Mouse (Mus musculus) macrophage (primary cell): ENCODE measurements around the gene Rasl10b. TPM values are rescaled to one million over a fixed set of nuclear protein-coding genes. Genes with fewer than 3 reads are reported as not detected.

Experiments
- H3K27ac ChIP-seq: fragments of 350-480 bp; formaldehyde crosslinking; 2 replicates; pipeline ENCODE4 v1.9.0; 2021
- H3K36me3 ChIP-seq: fragments of 350-480 bp; formaldehyde crosslinking; 2 replicates; pipeline ENCODE4 v1.9.0; 2021; ENCODE audit errors: inconsistent target
- H3K4me3 ChIP-seq: fragments of 350-480 bp; formaldehyde crosslinking; 2 replicates; pipeline ENCODE4 v1.9.0; 2021; ENCODE audit errors: inconsistent target
- H3K79me2 ChIP-seq: fragments of 350-480 bp; formaldehyde crosslinking; 2 replicates; pipeline ENCODE4 v1.9.0; 2021; ENCODE audit errors: inconsistent target
- WGBS: methylation state at CpG from one replicate; pipeline ENCODE4 v1.1.7; 2026; ENCODE audit warnings: inconsistent platforms; ENCODE audit not compliant: missing documents; 5-methylcytosine and 5-hydroxymethylcytosine counted together
- polyA plus RNA-seq: library from polyadenylated mRNA; stranded (reverse); fragments of 250-400 nt; gene quantifications from 3 replicates; pipeline ENCODE4 v1.2.4, GENCODE M21; 2018; ENCODE audit warnings: inconsistent platforms
- total RNA-seq, 78 experiments: library from RNA; depleted of rRNA; stranded (reverse); fragments of 250-400 nt; gene quantifications; 1 replicate in 9 of 78; 2 replicates in 24 of 78; 3 replicates in 43 of 78; 4 replicates in 2 of 78; pipeline ENCODE4 v1.2.4; 2018; ENCODE audit warnings: inconsistent platforms in 56 of 78

Rasl10b gene
- 1 to 10 TPM in 5 of 26 experiments, under 1 TPM in 6, not detected in 15; 0.16 to 5.7 (median 0.66) TPM for total RNA-seq (2018; cell fraction: chromatin; rRNA removed)
- total RNA-seq (2018; cell fraction: cytosol; rRNA removed): 1 to 10 TPM in 1 of 26 experiments, under 1 TPM in 10, not detected in 15; 0.03 to 1.1 (median 0.06) TPM
- 1 to 10 TPM in 3 of 26 experiments, under 1 TPM in 3, not detected in 20; 0.36 to 2.7 (median 1.0) TPM for total RNA-seq (2018; cell fraction: nucleus; rRNA removed)
- polyA plus RNA-seq: 0.09 TPM in 1 of 3 replicates, not detected in the others

DNA sequence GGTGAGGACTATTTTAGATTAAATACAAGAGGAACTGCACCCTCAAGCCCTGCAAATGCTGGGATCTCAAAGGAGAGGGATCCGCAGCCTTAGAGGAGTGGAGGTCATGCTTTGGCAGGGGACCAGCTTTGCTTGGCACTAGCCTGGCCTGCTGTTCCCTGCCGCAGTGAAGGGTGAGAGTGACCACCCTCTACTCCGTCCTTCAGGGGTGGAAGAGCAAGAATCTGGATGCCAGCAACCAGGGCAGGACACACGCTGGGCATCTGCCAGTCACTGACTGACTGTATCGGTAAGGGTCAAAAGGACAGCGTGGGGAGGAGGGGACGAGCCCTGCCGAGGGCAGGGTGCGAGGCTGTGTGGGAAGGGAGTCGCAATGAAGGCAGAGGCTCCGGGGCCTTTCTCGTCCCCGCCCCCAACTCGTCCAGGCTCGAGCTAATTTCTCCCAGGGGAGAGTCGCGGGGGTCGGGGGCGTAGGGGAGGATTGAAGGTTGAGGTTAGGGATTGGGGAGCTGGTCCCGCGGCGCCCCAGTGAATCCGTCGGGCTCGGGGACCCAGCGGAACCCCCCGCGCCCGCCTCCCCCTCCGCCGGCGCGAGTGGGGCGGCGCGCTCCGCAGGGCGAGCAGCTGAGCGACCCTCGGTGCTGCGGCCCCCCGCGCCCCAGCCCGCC lies at the start of gene Rasl10b:
Gene Rasl10b, plus strand, starts transcription at position 51 of the 668 bp plus-strand sequence.
- H3K4me3 ChIP-seq: no peak within 1 kb of the TSS
- WGBS: 8% methylated on average over 39 of the region's 44 CpGs
- no peaks in the 10 kb centered on the region for H3K79me2 ChIP-seq
- H3K27ac ChIP-seq: no peak within 1 kb of the TSS
- no peaks in the 10 kb centered on the region for H3K36me3 ChIP-seq

DNA sequence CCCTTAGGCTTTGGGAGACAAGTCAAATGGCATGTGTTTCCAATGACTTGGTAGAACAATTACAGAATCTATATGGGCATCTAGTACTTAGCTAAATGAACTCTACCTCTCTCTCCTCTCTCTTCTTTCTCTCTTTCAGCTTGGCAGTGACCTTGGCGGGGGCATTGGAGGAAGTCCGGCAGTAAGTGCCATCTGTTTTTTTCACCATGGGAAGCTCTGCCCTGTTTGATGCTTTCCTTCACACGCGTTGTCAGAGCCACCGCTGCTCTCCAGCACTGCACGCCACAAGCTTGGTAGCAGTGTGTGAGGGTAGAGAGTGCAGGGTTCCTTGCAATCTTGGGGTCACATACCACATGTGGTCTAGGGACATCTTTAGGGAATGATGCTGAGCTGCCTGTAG lies 44.3 kb upstream of the Rasl10b start:
- WGBS: 96% methylated on average over 6 of the region's 6 CpGs
- no peaks in the 10 kb centered on the region for H3K79me2 ChIP-seq
- H3K36me3 ChIP-seq: peaks cover 49% of the 10 kb centered on the region
- no peak overlapping the region for H3K27ac ChIP-seq
- H3K4me3 ChIP-seq: no peak overlapping the region

DNA sequence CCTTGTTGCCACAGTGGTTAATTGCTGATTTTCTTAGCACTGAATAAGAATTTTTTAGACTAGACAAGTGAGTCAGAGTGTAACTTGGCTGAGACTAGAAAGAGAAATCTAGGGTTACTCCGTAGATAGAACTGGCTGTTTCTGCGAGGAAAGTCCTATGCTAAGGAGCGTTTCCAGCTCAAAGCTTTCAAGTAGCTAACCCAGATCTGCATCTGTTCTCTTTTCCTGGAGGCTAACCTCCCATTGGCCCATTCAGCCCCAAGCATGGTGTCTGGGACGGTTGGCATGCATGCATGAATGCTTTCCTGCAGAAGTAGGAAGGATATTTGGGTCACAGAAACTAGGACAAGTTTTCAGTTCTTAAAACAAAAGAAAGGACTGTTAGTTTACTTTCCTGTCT lies 37.7 kb upstream of the Rasl10b start:
- Histone ChIP-seq H3K79me2 (no peaks in the 10 kb centered on the region), H3K4me3 (no peak overlapping the region), H3K36me3 (peaks cover 72% of the 10 kb centered on the region), H3K27ac (no peak overlapping the region)
- WGBS: 97% methylated on average over 4 of the region's 4 CpGs

DNA sequence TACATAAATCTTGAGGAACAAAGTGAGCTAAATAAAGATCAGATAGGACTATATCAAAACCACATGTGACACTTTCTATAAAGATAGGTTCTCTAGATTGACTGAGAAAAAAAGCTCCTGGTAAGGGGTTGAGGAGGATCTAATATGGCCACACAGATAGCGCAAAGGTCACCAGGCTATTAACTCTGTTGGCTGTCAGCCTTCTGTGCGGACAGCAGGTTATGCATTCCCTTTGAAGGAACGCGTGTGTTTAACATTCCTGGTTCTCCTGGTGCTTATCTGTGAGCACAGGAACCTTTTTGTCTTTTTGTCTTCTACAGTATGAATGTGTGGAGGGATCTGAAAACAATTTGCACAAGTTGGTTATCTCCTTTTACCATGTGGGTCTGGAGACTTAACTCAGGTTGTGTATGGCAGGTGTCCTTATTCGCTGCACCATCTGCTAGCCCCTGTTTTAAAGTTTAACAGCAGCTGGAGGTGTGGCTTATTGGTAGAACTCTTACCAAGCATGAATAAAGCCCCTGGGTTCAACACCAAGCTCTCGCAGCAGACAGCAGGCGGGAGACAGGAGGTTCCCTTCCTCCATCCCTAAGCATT lies 29.1 kb upstream of the Rasl10b start:
- Histone ChIP-seq H3K4me3 (no peak overlapping the region), H3K79me2 (no peaks in the 10 kb centered on the region), H3K27ac (no peak overlapping the region), H3K36me3 (peaks cover 38% of the 10 kb centered on the region)
- 97% methylated on average over 7 of the region's 7 CpGs for WGBS

DNA sequence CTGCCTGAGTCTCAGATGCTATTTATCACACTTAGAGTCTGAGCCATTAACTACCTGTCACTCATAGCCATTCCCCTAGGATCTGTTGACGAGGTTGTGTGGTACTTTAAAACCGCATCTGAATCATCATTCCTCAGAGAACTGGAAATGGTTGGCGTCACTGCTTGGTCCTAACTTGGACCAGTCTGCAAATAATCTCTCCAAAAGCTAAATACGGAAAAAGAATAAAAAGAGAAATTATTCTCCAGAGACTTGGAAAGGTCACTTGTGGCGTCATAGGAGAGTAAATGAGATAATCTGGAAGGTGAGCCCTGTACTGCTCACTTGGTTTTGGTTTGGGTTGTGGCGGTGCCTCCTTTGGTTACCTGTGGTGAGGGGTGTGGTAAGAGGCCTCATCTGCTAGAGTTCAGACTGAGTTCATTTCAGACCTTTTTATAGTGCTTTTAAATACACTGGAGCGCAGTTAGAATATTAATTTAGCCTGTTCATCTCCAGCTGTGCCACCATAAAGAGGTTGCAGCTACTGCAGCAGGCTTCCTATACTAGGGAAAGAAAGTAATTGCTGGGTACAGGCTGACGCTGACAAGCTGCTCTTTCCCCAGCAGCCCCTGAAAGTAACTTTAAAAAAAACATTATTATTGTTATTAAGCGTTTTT lies 25.9 kb upstream of the Rasl10b start:
- H3K27ac ChIP-seq: no peak overlapping the region
- peaks cover 17% of the 10 kb centered on the region for H3K36me3 ChIP-seq
- 100% methylated on average over 9 of the region's 9 CpGs for WGBS
- H3K4me3 ChIP-seq: no peak overlapping the region
- no peaks in the 10 kb centered on the region for H3K79me2 ChIP-seq

DNA sequence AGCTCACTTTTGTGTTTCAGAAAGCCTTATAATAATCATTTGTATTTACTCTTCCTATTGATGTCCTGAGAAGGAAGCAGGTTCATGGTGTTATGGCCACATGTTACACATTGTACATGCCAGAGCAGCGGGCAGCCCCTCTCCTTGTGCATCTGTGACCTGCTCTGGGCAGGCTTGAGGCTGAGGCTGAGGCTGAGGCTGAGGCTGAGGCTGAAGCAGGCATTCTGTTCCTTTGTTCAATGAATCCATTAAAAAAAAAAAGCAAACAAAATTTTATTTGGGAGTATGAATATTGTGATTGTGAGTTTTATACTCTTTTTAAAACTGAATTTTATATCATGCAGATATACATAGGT lies 25.4 kb upstream of the Rasl10b start:
- 100% methylated on average over 1 of the region's 1 CpGs for WGBS
- H3K79me2 ChIP-seq: no peaks in the 10 kb centered on the region
- no peak overlapping the region for H3K4me3 ChIP-seq
- H3K27ac ChIP-seq: no peak overlapping the region
- H3K36me3 ChIP-seq: peaks cover 17% of the 10 kb centered on the region

DNA sequence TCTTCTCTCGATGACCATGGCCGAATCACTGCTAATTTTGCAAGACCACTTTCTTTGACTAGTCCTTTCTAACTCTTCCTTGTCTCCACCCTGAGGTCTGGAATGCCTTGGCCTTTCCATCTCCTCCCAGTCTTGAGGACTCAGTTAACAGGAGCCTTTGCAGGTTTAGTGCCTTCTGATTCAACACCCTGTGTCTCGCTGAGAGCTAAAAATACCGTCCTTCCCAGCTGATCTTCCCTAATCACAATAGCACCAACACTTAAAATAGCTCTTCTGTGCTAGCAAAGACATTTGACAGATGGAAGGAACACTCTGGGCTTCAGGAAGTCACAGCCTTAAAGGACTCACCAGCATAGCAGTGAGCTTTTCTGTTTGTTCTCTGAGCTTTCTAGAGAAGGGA lies 15.9 kb upstream of the Rasl10b start:
- Histone ChIP-seq H3K4me3 (no peak overlapping the region), H3K27ac (no peak overlapping the region), H3K36me3 (peaks cover 82% of the 10 kb centered on the region), H3K79me2 (no peaks in the 10 kb centered on the region)
- WGBS: 96% methylated on average over 4 of the region's 4 CpGs

DNA sequence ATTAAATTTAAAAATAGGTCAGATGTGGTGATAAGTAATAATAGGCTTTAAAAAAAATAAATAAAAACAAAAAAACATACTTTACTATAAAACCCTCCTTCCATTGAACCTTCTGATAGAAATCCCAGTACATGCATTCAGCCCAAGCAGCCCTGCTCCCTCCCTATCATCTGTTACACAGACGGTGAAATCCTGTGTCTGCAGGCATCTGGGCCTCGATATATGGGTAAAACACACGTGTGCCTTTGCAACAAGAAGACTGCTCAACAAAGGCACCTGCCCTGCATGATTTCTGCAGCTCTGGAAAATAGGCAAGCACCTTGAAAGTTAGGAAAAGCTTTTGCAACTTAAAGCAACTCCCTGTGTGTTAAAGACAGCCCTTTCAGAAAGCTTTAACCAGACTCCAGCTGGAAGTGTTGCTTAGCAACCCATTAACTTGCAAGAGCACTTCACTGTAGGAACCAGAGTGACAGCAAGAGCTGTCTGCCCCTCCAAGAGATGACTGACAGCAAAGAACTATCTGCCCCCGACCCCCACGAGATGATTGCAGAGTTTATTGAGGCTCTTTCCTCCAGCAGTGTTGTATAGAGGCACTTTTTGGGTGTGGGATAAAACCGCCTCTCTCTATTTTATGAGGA lies 14.0 kb upstream of the Rasl10b start:
- no peak overlapping the region for H3K4me3 ChIP-seq
- 85% methylated on average over 6 of the region's 6 CpGs for WGBS
- no peaks in the 10 kb centered on the region for H3K79me2 ChIP-seq
- H3K36me3 ChIP-seq: peaks cover 75% of the 10 kb centered on the region
- H3K27ac ChIP-seq: no peak overlapping the region

DNA sequence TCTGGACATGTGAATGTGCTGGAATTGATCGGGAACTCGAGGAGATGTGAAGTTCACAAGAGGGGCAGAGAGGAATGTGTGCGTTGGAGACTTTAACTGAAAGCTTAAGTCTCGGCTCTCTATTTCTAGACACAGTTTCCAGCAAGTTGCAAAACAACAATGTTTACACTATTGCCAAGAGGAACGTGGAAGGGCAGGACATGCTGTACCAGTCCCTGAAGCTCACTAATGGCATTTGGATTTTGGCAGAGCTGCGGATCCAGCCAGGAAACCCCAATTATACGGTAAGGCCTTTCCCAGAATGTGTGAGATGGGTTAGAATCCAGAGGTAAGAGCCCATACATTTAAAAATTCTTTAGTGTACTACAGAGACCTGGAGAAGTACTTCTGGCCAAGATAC lies 11.3 kb upstream of the Rasl10b start:
- WGBS: 90% methylated on average over 7 of the region's 7 CpGs
- H3K79me2 ChIP-seq: no peaks in the 10 kb centered on the region
- no peak overlapping the region for H3K4me3 ChIP-seq
- no peak overlapping the region for H3K27ac ChIP-seq
- peaks cover 69% of the 10 kb centered on the region for H3K36me3 ChIP-seq

DNA sequence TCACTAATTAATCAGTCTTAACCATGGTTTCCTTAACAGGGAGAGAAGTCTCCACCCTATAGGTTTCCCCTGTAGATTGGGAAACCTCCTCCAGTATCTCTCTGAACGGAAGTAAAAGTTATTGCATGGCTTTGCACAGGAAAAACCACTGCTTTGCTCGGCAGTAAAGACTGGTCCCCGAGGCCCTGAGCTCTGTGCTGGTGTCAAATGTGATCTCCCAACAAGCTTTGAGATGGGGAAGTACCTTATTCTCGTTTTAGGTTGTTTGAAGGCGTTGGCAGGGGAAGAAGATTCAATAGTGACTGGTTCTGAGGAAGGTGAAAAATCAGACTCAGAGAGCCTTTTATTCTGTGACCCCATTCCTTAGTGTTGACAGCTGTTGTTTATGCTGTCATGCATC lies 10.2 kb upstream of the Rasl10b start:
- no peak overlapping the region for H3K27ac ChIP-seq
- H3K36me3 ChIP-seq: peaks cover 72% of the 10 kb centered on the region
- H3K79me2 ChIP-seq: no peaks in the 10 kb centered on the region
- 51% methylated on average over 5 of the region's 5 CpGs for WGBS
- no peak overlapping the region for H3K4me3 ChIP-seq

DNA sequence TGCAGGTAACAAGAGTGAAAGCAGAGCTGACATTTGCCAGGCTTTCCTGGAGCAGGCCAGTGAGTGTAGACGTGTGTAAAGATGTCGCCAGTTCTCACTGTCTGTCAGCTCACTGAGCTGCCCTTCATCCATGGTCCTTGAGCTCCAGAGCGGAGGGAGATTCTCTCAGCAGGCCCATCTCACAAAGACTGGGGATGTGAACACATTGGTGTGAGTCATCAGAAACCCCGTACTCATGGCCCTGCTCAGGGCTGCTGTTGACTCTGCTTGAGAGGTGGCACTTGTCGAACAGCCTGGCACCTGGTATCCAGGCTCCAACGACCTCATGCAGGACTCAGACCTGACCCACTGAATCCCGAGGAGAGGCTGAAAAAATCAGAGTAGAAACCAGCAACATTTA lies 5.2 kb upstream of the Rasl10b start:
- Histone ChIP-seq H3K79me2 (no peaks in the 10 kb centered on the region), H3K36me3 (peaks cover 28% of the 10 kb centered on the region), H3K4me3 (no peak overlapping the region), H3K27ac (no peak overlapping the region)
- 95% methylated on average over 7 of the region's 7 CpGs for WGBS

DNA sequence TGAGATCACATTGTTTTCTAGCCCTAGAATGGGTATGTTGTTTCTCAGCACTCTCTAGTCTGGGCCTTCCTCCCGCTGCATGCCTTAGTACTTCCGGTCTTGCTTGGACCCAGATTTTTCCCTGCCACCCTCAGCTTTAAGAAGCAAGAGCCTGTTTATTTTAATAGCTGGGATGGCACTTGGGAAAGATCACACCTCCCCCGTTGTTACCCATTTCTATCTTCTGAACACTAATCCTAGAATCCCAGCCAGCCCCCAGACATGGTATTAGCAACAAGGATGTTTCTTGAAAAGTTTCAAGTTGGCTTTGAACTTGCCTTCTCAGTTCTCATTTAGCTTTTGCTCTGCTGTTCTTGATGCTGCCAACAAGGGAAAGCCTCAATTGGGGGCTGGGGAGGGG lies 2.5 kb upstream of the Rasl10b start:
- Histone ChIP-seq H3K79me2 (no peaks in the 10 kb centered on the region), H3K27ac (no peak overlapping the region), H3K4me3 (no peak overlapping the region), H3K36me3 (peaks cover 19% of the 10 kb centered on the region)
- WGBS: 55% methylated on average over 3 of the region's 3 CpGs

DNA sequence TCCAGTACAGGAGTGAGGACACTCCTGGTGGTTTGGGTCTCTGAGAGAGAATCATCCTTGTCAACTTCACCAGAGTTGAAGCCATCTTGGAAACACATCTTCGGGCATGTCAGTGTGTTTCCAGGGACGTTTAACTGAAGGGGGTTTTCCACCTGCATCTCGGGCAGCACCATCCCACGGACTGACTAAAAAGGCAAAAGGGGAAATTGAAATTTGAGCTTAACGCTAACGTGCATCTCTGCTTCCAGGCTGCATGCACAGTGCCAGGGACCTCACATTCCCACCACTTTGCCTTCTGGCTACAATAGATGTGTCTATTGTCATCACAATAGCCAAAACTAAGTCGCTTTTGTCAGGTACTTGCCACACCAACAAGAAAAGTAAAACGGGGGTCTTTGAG lies 695 bp upstream of the Rasl10b start:
- WGBS: 23% methylated on average over 8 of the region's 8 CpGs
- Histone ChIP-seq H3K27ac (no peak overlapping the region), H3K4me3 (no peak overlapping the region), H3K36me3 (peaks cover 4% of the 10 kb centered on the region; the same call in 1 of the 2 replicates), H3K79me2 (no peaks in the 10 kb centered on the region)

DNA sequence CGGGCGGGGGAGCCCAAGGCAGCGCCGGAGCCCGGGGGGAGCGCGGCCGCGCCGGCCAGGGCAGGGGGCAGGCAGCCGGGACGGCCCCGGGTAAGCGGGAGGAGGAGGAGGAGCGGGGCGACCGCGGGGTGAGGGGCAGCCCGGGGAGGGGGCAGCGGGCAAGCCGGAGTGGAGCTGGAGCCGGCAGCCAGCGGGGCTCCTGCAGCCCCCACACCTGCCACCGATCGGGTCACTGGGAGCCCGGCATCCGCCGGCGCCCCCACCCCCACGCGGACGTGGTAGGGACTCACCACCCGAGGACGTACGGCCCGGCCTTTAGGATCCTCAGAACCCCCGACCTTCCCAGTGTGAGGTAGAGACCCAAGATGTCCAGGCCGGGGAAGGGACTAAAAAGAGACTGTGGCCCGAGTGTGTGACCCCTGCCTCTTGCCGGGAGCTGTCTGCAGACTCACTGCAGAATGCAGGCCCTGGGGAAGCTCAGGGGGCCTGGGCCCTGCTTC lies 905 bp downstream of the Rasl10b start:
- no peaks in the 10 kb centered on the region for H3K79me2 ChIP-seq
- no peaks in the 10 kb centered on the region for H3K36me3 ChIP-seq
- H3K27ac ChIP-seq: no peak overlapping the region
- WGBS: 6% methylated on average over 23 of the region's 40 CpGs
- H3K4me3 ChIP-seq: no peak overlapping the region
